Mouse (Mus musculus): ENCODE results near the gene Tmprss15.

Gene Tmprss15

GRCm38 (mm10) chr16:78922644-78923043, 168.3 kb downstream of the Tmprss15 start:
- intact Hi-C loops (cut with DNase I): no loop called here
